Mouse (Mus musculus): ENCODE measurements at regions not wholly inside any gene's neighbourhood (a gene's known extent, or its start where the extent isn't known, plus 50 kb on each side); places are given as distances from the start of the nearest gene placed in this dataset.

DNA sequence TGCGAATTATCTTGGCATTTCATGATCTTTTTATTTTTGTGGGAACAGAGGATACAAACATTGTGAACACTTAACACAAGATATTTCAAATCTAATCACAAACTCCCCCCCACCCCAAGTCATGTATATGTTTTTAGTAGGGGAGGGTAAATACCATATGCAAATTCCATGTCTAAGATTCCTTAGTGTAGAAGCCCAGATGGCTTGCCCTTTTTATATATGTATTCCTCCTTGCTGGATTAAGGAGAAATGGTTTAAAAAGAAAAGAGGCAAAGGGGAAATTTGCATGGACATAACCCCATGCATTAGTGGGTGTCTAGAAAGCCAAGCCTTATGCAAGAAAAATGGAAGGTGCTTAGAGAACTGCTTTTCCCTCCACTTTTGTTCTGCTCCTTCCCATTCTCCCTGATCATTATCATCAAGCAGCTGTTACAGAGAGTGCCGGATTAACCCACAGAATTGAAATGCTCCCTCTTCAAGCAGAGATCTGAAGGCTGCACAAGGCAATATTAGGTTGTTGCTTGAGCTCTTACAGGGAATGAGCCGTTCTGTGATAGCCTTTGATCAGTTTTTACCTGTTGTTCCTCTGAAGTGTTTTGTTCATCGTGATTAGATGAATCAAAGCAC is 979.5 kb downstream of the Stpg2 start:
- 58% methylated on average over 4 of the region's 4 CpGs for WGBS
- no peaks in the 10 kb centered on the region for H3K27me3 ChIP-seq (ENCODE audit: control insufficient read depth, insufficient read depth, low read length)
- no peak overlapping the region for H3K4me2 ChIP-seq (ENCODE audit: low read depth, low read length)
- no peaks in the 10 kb centered on the region for H3K9me3 ChIP-seq (replicated peaks; ENCODE audit: control insufficient read depth, low read length)
- H3K36me3 ChIP-seq (ENCODE audit: control insufficient read depth, insufficient read depth, low read length) = no peaks in the 10 kb centered on the region
- no peak overlapping the region for H3K27ac ChIP-seq (ENCODE audit: low read length)
- H3K4me1 ChIP-seq (ENCODE audit: control insufficient read depth, insufficient read depth, low read length) = no peaks in the 10 kb centered on the region
- H3K9ac ChIP-seq (ENCODE audit: low read length) = no peak overlapping the region
- no peak overlapping the region for H3K4me3 ChIP-seq (replicated peaks; ENCODE audit: low read length)
- no peak for ATAC-seq (ENCODE audit: insufficient read depth, low FRiP score)

DNA sequence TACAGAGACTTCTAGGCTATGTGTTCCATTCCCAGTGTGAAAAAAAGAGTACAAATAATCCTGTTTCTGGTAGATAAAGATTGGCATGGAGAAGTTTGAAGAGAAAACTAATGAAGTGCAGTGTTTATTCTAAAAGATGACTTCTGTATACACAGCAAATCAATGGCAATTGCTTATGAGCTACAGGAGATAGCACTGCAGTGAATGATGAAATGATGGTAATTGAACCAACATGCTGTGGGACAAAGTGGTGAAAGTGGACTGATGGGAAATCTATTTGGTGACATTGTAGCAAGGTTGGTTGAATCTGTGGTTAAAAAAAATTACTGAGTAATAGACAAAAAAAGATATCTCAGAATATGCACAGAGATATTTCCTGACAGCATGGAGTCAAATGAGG is 1000.4 kb downstream of the Stpg2 start:
- Histone ChIP-seq H3K9me3 (replicated peaks; ENCODE audit: control insufficient read depth, low read length) (no peaks in the 10 kb centered on the region), H3K27me3 (ENCODE audit: control insufficient read depth, insufficient read depth, low read length) (no peaks in the 10 kb centered on the region), H3K4me3 (replicated peaks; ENCODE audit: low read length) (no peak overlapping the region), H3K36me3 (ENCODE audit: control insufficient read depth, insufficient read depth, low read length) (no peaks in the 10 kb centered on the region), H3K27ac (ENCODE audit: low read length) (no peak overlapping the region), H3K4me2 (ENCODE audit: low read depth, low read length) (no peak overlapping the region), H3K4me1 (ENCODE audit: control insufficient read depth, insufficient read depth, low read length) (no peaks in the 10 kb centered on the region), H3K9ac (ENCODE audit: low read length) (no peak overlapping the region)
- no peak for ATAC-seq (ENCODE audit: insufficient read depth, low FRiP score)

DNA sequence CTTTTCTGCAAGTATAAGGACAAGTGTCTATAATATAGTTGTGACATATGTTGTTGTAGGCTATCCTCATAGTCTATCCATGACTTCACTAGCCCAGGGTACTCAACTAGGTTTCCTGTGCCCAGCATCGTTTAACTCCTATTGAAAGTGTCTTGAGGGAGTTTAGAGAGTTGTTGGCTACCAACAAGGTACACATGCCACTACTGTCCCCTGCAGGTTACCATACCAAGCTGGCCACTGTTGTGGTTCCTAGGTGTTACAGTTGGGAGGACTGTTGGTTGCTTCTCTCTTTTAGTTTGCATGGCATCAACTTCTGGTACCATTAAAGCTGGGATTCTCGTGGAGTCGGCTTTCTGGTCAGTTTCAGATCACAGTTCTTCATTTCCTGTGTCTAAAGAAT is 990.7 kb downstream of the Pdha2 start:
- Histone ChIP-seq H3K36me3 (ENCODE audit: control insufficient read depth, insufficient read depth, low read length) (no peaks in the 10 kb centered on the region), H3K9me3 (replicated peaks; ENCODE audit: control insufficient read depth, low read length) (no peaks in the 10 kb centered on the region), H3K27me3 (ENCODE audit: control insufficient read depth, insufficient read depth, low read length) (no peaks in the 10 kb centered on the region), H3K27ac (ENCODE audit: low read length) (no peak overlapping the region), H3K9ac (ENCODE audit: low read length) (no peak overlapping the region), H3K4me2 (ENCODE audit: low read depth, low read length) (no peak overlapping the region), H3K4me3 (replicated peaks; ENCODE audit: low read length) (no peak overlapping the region), H3K4me1 (ENCODE audit: control insufficient read depth, insufficient read depth, low read length) (no peaks in the 10 kb centered on the region)
- 75% methylated on average over 3 of the region's 3 CpGs for WGBS
- ATAC-seq (ENCODE audit: insufficient read depth, low FRiP score) = no peak

DNA sequence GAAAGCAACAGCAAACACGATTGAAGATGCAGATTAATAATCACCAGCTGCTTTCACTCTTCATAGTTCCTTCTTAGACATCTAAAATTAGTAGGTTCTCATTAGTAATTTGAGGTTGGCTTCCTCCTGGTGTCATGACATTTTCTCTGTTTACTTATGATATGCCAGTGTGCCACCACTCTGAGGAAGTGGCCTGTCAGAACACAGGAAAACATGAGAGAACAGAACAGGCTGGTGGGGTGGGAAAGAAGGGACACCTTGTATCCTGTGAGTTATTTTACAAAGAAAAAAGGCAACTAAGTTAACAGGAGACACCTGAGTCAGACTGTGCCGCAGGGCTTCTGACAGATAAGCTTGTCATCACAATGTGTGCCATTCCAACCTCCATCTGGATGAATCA is 981.4 kb downstream of the Pdha2 start:
- no peak overlapping the region for H3K27ac ChIP-seq (ENCODE audit: low read length)
- no peak for ATAC-seq (ENCODE audit: insufficient read depth, low FRiP score)
- no peak overlapping the region for H3K4me3 ChIP-seq (replicated peaks; ENCODE audit: low read length)
- no peak overlapping the region for H3K4me2 ChIP-seq (ENCODE audit: low read depth, low read length)
- WGBS = 62% methylated on average over 2 of the region's 2 CpGs
- no peaks in the 10 kb centered on the region for H3K4me1 ChIP-seq (ENCODE audit: control insufficient read depth, insufficient read depth, low read length)
- H3K9ac ChIP-seq (ENCODE audit: low read length) = no peak overlapping the region
- no peaks in the 10 kb centered on the region for H3K36me3 ChIP-seq (ENCODE audit: control insufficient read depth, insufficient read depth, low read length)
- H3K27me3 ChIP-seq (ENCODE audit: control insufficient read depth, insufficient read depth, low read length) = no peaks in the 10 kb centered on the region
- no peaks in the 10 kb centered on the region for H3K9me3 ChIP-seq (replicated peaks; ENCODE audit: control insufficient read depth, low read length)

DNA sequence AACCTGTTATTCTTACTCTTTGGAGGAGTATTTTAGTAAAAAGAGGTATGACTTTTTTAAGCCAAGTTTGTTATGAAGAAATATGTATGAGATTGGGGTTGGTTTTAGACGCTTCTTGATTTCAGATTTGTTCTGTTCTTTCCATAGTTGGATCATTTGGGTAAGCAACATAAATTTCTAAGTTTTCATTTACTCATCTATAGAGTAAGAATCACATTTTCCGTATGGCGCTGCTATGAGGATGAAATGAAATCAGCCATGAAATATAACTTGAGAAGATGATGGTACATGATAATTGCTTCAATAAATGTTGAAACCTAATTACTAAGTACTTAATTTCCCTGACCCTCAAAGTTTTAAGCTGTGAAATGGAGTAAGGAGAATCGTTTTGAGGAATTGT is 979.0 kb downstream of the Pdha2 start:
- H3K27me3 ChIP-seq (ENCODE audit: control insufficient read depth, insufficient read depth, low read length) = no peaks in the 10 kb centered on the region
- H3K27ac ChIP-seq (ENCODE audit: low read length) = no peak overlapping the region
- H3K9me3 ChIP-seq (replicated peaks; ENCODE audit: control insufficient read depth, low read length) = no peaks in the 10 kb centered on the region
- no peak overlapping the region for H3K9ac ChIP-seq (ENCODE audit: low read length)
- H3K4me2 ChIP-seq (ENCODE audit: low read depth, low read length) = no peak overlapping the region
- ATAC-seq (ENCODE audit: insufficient read depth, low FRiP score) = no peak
- H3K4me3 ChIP-seq (replicated peaks; ENCODE audit: low read length) = no peak overlapping the region
- no peaks in the 10 kb centered on the region for H3K36me3 ChIP-seq (ENCODE audit: control insufficient read depth, insufficient read depth, low read length)
- WGBS = 75% methylated on average over 4 of the region's 4 CpGs
- no peaks in the 10 kb centered on the region for H3K4me1 ChIP-seq (ENCODE audit: control insufficient read depth, insufficient read depth, low read length)

DNA sequence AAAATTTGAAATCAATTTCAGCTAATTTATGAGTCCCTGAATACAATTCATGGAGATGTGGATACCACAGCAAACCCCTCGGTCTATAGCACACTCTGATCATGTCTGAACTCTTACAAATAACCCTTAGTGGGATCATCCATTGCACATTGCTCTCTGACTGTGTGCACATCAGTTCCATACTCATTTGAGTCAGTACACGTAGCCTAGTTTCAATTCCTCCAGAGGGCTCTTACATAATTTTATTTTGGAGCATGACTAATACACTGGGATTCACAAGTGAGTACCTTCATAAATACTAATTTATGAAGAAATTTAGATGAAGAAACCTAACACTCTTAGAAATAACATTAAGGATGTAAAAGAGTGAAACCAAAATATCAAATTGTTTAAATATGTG is 978.3 kb downstream of the Pdha2 start:
- Histone ChIP-seq H3K27ac (ENCODE audit: low read length) (no peak overlapping the region), H3K27me3 (ENCODE audit: control insufficient read depth, insufficient read depth, low read length) (no peaks in the 10 kb centered on the region), H3K9ac (ENCODE audit: low read length) (no peak overlapping the region), H3K4me1 (ENCODE audit: control insufficient read depth, insufficient read depth, low read length) (no peaks in the 10 kb centered on the region), H3K9me3 (replicated peaks; ENCODE audit: control insufficient read depth, low read length) (no peaks in the 10 kb centered on the region), H3K4me3 (replicated peaks; ENCODE audit: low read length) (no peak overlapping the region), H3K36me3 (ENCODE audit: control insufficient read depth, insufficient read depth, low read length) (no peaks in the 10 kb centered on the region), H3K4me2 (ENCODE audit: low read depth, low read length) (no peak overlapping the region)
- WGBS = 70% methylated on average over 2 of the region's 2 CpGs
- ATAC-seq (ENCODE audit: insufficient read depth, low FRiP score) = no peak

DNA sequence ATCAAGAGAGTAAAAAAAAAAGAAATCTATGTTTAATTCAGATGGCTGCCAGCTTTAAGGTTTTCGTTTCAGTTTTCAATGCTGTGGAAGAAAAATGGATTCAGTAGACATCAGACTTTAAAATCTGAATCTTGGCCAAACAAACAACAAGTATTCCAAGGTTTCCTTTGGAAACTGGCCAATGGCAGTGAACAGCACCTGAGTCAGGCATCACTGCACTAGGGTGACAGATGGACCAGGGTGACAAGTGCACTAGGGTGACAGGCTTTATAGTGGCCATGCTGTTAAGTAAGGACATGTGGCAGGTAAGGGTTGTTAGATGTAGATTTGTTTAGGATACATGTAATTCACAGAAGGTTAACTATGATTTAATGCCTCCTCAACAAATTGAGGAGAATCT is 972.9 kb downstream of the Pdha2 start:
- Histone ChIP-seq H3K9me3 (replicated peaks; ENCODE audit: control insufficient read depth, low read length) (no peaks in the 10 kb centered on the region), H3K4me2 (ENCODE audit: low read depth, low read length) (no peak overlapping the region), H3K4me1 (ENCODE audit: control insufficient read depth, insufficient read depth, low read length) (no peaks in the 10 kb centered on the region), H3K27ac (ENCODE audit: low read length) (no peak overlapping the region), H3K27me3 (ENCODE audit: control insufficient read depth, insufficient read depth, low read length) (no peaks in the 10 kb centered on the region), H3K4me3 (replicated peaks; ENCODE audit: low read length) (no peak overlapping the region), H3K9ac (ENCODE audit: low read length) (no peak overlapping the region), H3K36me3 (ENCODE audit: control insufficient read depth, insufficient read depth, low read length) (no peaks in the 10 kb centered on the region)
- 58% methylated on average over 1 of the region's 1 CpGs for WGBS
- ATAC-seq (ENCODE audit: insufficient read depth, low FRiP score) = no peak

Small RNAs in the stretch of these regions (microRNA-seq; reads per million reads assigned to microRNA genes)
- 138 reads per million, percentile 58 among the genes with 10 or more reads in this experiment for gene Mir7j
